Mouse (Mus musculus): ENCODE measurements around the gene Epha10. TPM values are rescaled to one million over a fixed set of nuclear protein-coding genes. Genes with fewer than 3 reads are reported as not detected.
"Not testable (repeated sequence)": the region's sequence is repeated elsewhere in the genome, so short reads cannot be mapped to it uniquely, and the experiment has no call there.

Epha10 gene
- polyA plus RNA-seq, 1 experiment from 2014 or later: 0.08 TPM

DNA sequence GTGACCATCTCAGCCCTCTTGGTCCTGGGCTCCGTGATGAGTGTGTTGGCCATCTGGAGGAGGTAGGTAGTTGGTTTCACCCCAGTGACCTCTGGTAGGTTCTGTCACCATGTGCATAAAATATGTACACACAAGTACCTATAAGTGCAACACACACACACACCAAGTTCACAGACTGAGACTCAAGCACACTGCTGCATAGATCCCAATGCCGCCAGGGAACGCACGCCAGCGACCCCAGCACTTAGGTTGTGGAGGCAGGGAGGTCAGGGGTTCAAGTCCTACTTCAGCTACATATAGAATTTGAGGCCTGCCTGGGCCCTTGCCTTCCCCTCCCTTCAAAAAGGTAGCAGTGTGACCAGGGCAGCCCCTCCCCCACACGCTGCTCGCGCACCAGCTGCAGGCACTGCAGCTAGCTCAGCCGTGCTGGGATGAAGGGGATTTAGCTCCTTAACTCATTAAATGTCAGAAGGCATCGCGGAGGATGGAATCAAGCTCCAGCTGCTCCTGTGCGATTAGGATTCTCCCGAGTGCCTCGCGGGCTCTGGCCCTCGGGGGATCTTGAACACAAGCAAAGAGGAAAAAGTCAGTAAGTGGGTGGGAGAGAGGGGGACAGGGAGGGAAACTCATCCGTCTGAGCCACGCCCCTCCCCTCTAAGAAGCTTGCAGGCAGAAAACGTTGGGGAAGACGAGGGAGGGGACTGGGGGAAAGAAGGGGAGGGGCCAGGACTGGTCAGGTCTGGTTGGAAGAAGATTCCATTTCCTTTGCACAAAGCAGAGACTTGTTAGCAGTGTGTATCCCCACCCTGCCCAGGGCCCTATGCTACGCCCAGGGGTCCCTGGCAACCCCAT is 25.5 kb downstream of the Epha10 start:
- no peaks in the 10 kb centered on the region for H3K9me3 ChIP-seq
- no peaks in the 10 kb centered on the region for H3K36me3 ChIP-seq
- peak overlapping the region; percentile 63; the same call in 1 of the 2 replicates for H3K27ac ChIP-seq
- peak overlapping the region; percentile 47 for H3K4me3 ChIP-seq
- 8% methylated on average over 21 of the region's 21 CpGs for WGBS
- no peak for DNase-seq (ENCODE audit: low spot score)
- peaks cover 23% of the 10 kb centered on the region for H3K4me1 ChIP-seq
- peaks cover 42% of the 10 kb centered on the region for H3K27me3 ChIP-seq (ENCODE audit: insufficient read depth, poor library complexity, severe bottlenecking)

DNA sequence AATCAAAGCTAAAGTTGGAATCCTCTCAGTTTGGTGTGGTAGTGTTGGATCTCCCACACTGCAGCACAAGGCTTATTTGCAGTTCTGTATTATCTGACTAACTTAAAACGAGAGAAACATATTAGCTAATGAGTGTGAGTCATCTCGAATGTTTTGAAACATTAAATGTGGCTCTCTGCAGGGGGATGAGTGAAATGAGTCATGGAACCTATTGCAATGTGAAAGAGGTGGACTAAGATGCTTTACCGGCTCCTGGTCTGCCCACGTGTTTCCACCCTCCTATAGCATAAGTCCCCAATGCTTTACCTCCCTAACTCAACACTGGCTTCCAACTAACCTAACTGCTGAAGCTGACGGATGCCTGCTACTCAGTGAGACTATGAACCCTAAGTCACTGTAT is 47.4 kb downstream of the Epha10 start:
- Histone ChIP-seq H3K9me3 (no peaks in the 10 kb centered on the region), H3K36me3 (peaks cover 79% of the 10 kb centered on the region), H3K27ac (no peak overlapping the region), H3K4me3 (no peak overlapping the region), H3K4me1 (no peaks in the 10 kb centered on the region), H3K27me3 (ENCODE audit: insufficient read depth, poor library complexity, severe bottlenecking) (no peaks in the 10 kb centered on the region)
- 93% methylated on average over 5 of the region's 5 CpGs for WGBS
- DNase-seq (ENCODE audit: low spot score): no peak

DNA sequence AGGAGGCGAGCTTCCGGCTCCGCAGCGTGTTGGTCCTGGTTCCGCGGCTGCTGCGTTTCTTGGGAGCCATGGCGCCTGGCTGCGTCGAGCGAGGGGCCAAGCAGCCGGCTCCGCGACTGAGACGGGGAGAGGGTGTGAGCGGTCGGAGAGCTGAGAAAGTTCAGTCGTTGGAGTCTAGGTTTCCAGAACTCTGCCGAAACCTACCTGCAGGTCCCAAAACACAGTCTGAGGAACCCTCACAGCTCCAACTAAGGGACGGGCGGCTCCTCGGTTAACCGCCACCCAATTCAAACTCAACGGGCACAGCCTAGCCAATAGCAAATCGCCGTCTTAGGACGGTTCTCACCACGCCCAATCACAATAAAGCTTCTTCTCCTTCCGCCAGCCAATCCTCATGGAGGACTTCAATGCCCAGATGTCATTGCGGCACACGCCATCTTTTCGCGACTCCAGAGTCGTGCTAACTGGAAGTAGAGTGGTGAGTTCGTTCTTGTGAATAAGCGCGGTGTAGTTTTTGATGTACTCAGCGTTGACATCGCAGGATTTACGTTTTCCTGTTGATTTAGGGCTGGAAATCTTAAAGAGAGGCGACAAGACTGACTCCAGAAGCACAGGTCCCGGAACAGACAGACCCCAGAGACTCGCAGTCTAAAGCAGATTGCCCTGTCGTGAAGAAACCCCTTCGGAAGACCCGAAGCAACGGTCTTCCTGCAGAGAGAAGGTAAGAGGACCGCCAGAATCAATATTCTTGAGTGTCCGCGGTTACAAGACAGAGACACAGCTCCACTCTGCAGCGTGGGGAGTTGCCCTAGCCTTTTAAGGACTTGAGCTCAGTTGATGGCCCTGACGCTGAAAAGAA is 56.1 kb downstream of the Epha10 start, which contains the start of gene 9930104L06Rik:
Gene 9930104L06Rik, plus strand, starts transcription at position 436 of the 859 bp plus-strand sequence.
- no peaks in the 10 kb centered on the region for H3K9me3 ChIP-seq
- peak within 1 kb of the TSS; percentile 94 for H3K27ac ChIP-seq
- peak within 1 kb of the TSS; percentile 96 for H3K4me3 ChIP-seq
- H3K36me3 ChIP-seq: peaks cover 29% of the 10 kb centered on the region
- no peaks in the 10 kb centered on the region for H3K27me3 ChIP-seq (ENCODE audit: insufficient read depth, poor library complexity, severe bottlenecking)
- DNase-seq (ENCODE audit: low spot score): peak; percentile 98
- peaks cover 14% of the 10 kb centered on the region for H3K4me1 ChIP-seq
- WGBS: under 1% methylated on average over 52 of the region's 52 CpGs

DNA sequence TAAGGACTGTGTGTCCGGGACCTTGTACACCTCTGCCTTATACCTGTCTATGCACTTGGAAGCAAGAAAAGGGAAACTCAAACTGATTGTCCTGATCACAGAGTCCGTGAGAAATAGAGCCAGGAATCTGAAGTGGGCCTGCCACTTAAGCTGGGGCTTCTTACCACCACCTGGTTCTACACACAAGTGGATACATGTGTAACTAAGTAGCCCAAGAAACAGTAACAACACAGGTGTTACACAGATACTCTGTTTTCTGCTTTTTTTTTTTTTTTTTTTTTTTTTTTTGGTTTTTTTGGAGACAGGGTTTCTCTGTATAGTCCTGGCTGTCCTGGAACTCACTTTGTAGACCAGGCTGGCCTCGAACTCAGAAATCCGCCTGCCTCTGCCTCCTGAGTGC is 58.5 kb downstream of the Epha10 start, which contains the start of gene Cdca8:
Gene Cdca8, minus strand, starts transcription at position 101 of the 400 bp plus-strand sequence.
- not testable (repeated sequence) for H3K27me3 ChIP-seq (ENCODE audit: insufficient read depth, poor library complexity, severe bottlenecking); H3K27ac ChIP-seq; H3K4me3 ChIP-seq; DNase-seq (ENCODE audit: low spot score); H3K9me3 ChIP-seq
- H3K36me3 ChIP-seq: peaks cover 38% of the 10 kb centered on the region
- 91% methylated on average over 4 of the region's 4 CpGs for WGBS
- peaks cover 14% of the 10 kb centered on the region for H3K4me1 ChIP-seq

DNA sequence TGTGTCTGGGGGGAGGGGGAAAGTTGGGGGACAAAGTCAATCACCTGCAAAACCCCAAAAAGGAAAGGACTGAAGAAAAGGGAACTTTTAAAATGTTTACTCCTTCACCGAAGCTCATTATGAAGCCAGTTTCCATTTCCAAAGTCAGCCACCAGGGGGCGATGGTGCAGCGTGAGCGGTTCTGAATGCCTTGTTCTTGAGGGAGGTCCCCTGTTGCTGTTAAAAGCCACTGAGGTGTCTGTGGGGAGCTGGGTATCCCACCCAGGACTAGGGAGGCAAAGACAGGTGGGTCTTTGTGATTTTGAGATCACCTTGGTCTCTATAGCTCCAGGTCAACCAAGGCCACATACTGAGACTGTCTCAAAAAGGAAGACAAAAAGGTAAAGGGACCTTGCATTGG is 62.3 kb downstream of the Epha10 start:
- Histone ChIP-seq H3K27ac (no peak overlapping the region), H3K27me3 (ENCODE audit: insufficient read depth, poor library complexity, severe bottlenecking) (no peaks in the 10 kb centered on the region), H3K9me3 (no peaks in the 10 kb centered on the region), H3K4me3 (no peak overlapping the region), H3K4me1 (peaks cover 1% of the 10 kb centered on the region), H3K36me3 (peaks cover 38% of the 10 kb centered on the region)
- peak; percentile 90 for DNase-seq (ENCODE audit: low spot score)
- WGBS: 8% methylated on average over 4 of the region's 4 CpGs

DNA sequence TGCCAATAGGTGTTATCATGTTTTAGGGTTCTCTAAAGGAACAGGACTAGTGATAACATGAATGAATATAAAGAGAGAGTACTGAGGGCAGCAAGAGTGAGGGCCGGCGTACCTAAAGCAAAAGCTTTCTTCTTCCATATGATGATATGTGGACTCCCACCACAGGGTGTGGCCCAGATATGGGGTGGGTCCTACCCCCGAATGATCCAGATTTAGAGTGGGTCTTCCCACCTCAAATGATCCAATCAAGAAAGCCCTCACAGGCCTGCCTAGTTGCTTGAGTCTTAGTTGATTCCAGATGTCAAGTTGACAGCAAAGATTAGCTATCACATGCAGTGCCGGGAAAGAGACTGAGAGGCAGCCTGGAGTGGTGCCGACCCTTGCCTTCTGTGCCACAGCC is 63.1 kb downstream of the Epha10 start:
- Histone ChIP-seq H3K4me3 (no peak overlapping the region), H3K27ac (no peak overlapping the region), H3K9me3 (no peaks in the 10 kb centered on the region), H3K27me3 (ENCODE audit: insufficient read depth, poor library complexity, severe bottlenecking) (peaks cover 4% of the 10 kb centered on the region; the same call in 1 of the 2 replicates), H3K4me1 (no peaks in the 10 kb centered on the region), H3K36me3 (peaks cover 33% of the 10 kb centered on the region)
- WGBS: 59% methylated on average over 5 of the region's 5 CpGs
- no peak for DNase-seq (ENCODE audit: low spot score)

DNA sequence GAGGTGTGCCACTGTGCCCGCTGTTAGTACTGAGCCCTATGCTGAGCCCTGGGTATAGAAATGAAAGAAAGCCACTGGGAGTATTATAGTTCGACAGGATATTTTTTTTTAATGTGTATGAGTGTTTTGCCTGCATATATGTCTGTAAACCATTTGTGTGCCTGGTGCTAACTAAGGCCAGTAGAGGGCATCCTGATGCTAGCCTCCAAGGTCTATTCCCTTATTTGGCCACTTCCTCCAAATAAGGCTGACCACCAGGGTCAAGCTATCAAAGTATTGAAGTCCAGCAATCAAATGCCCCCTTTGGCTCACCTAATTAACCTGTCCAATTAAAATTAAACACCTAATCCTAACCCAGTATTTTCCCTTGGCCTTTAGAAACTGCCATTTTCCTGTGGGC is 64.3 kb downstream of the Epha10 start:
- 47% methylated on average over 2 of the region's 2 CpGs for WGBS
- H3K36me3 ChIP-seq: peaks cover 23% of the 10 kb centered on the region
- no peak overlapping the region for H3K4me3 ChIP-seq
- no peaks in the 10 kb centered on the region for H3K9me3 ChIP-seq
- DNase-seq (ENCODE audit: low spot score): no peak
- H3K27me3 ChIP-seq (ENCODE audit: insufficient read depth, poor library complexity, severe bottlenecking): peaks cover 11% of the 10 kb centered on the region; the same call in 1 of the 2 replicates
- H3K4me1 ChIP-seq: no peaks in the 10 kb centered on the region
- H3K27ac ChIP-seq: no peak overlapping the region

DNA sequence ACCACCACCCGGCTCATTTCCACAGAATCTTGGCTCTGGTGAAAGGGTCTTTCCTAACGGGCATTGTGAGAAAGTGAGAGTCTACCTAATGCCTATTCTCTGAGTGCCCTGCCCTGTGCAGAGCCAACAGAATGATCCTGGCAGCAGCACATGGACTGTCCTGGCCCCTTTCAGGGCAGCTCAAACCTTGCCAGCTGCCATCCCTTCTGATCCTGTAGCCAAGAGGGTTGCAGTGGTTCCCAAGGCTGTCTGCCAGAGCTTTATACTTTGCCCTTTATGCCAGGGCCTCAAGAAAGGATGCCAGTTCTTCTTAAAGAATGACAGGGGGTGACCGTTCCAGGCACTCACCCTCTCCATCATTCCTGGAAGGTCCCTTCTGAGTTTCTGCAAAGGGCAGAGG is 68.8 kb downstream of the Epha10 start:
- Histone ChIP-seq H3K4me3 (no peak overlapping the region), H3K36me3 (no peaks in the 10 kb centered on the region), H3K27ac (no peak overlapping the region), H3K27me3 (ENCODE audit: insufficient read depth, poor library complexity, severe bottlenecking) (peaks cover 11% of the 10 kb centered on the region; the same call in 1 of the 2 replicates), H3K4me1 (no peaks in the 10 kb centered on the region), H3K9me3 (no peaks in the 10 kb centered on the region)
- WGBS: 83% methylated on average over 3 of the region's 3 CpGs
- DNase-seq (ENCODE audit: low spot score): no peak

DNA sequence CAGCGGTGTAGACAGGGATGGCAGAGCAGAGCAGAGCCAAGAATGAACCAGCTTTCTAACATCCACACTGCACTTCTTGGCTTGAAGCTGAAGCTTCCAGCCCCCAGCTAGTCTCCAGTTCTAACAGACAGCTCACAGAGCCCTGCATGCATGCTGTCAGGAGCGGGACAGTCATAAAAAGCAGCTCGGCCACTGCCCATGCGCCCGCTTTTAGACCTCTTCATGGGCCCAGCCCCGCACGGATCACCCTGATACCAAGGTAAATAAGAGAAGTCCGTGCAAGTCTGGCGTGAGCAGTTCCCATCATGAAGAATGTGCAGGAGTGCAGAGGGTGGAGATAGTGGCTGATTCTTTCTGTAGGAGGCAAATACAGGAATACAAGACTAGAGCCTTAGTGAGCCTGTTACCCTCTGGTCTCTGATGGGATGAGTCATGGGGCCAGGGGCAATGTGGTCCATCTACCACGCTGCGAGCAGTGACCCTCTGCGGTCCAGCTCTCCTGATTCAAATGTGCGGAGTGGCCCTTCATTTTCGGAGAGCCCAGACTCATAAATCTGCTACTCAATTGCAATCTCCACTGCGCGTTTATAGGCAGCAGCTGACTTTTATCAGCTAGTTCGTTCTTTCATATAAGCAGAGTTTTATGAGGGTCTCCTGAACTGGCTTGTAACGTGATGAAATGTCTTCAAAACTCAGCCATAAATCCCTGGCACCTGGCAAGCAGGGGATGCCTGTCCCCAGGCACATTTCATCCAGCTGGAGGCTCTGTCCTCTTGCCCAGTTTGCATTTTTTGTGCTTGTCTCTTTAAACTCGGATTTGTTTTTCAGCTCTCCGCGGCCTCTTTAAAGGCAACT is 69.7 kb downstream of the Epha10 start:
- no peak for DNase-seq (ENCODE audit: low spot score)
- 78% methylated on average over 21 of the region's 21 CpGs for WGBS
- Histone ChIP-seq H3K4me3 (no peak overlapping the region), H3K9me3 (no peaks in the 10 kb centered on the region), H3K4me1 (no peaks in the 10 kb centered on the region), H3K27ac (no peak overlapping the region), H3K36me3 (no peaks in the 10 kb centered on the region), H3K27me3 (ENCODE audit: insufficient read depth, poor library complexity, severe bottlenecking) (peaks cover 11% of the 10 kb centered on the region; the same call in 1 of the 2 replicates)

DNA sequence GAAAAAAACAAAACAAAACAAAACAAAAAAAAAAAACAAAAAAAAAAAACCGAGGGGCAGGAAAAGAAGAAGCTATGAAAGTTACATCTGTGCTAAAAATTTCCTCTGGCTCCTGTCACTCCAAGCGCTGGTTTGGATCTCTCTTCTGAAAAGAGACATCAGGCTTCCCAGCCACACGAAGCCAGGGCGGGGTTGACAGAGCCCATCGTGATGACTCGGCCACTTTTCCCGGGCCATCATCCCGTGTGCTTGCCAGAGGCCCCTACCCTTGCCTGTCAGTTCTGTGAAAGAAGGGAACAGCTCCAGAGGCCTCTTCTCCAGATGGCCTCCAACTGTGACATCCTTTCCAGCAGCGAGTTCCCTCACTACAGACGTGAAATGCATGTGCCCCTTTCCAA is 70.3 kb downstream of the Epha10 start:
- Histone ChIP-seq H3K9me3 (no peaks in the 10 kb centered on the region), H3K27me3 (ENCODE audit: insufficient read depth, poor library complexity, severe bottlenecking) (peaks cover 14% of the 10 kb centered on the region), H3K4me3 (no peak overlapping the region), H3K36me3 (no peaks in the 10 kb centered on the region), H3K4me1 (no peaks in the 10 kb centered on the region), H3K27ac (no peak overlapping the region)
- no peak for DNase-seq (ENCODE audit: low spot score)
- 40% methylated on average over 10 of the region's 10 CpGs for WGBS

DNA sequence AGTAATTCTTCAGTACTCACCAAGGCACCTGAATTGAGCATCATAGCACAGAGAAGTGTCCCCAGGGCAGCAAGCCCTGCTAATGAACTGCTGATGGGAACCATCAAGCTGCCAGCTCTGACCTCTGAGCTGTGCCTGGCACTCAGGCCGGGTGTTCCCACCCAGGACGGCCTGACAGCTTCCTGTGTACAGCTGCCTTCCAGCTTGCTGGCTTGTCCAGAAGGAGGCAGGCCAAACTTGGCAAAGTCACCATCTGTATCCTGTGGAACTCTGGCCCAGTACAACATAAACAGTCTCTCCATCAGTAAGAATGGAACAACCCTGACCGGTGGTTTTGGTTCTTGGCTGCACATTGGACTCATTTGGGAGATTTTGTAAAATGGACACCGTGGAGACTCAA is 72.8 kb downstream of the Epha10 start:
- Histone ChIP-seq H3K36me3 (no peaks in the 10 kb centered on the region), H3K9me3 (no peaks in the 10 kb centered on the region), H3K27ac (no peak overlapping the region), H3K4me3 (no peak overlapping the region), H3K4me1 (no peaks in the 10 kb centered on the region), H3K27me3 (ENCODE audit: insufficient read depth, poor library complexity, severe bottlenecking) (peaks cover 19% of the 10 kb centered on the region)
- WGBS: 55% methylated on average over 4 of the region's 4 CpGs
- DNase-seq (ENCODE audit: low spot score): no peak

DNA sequence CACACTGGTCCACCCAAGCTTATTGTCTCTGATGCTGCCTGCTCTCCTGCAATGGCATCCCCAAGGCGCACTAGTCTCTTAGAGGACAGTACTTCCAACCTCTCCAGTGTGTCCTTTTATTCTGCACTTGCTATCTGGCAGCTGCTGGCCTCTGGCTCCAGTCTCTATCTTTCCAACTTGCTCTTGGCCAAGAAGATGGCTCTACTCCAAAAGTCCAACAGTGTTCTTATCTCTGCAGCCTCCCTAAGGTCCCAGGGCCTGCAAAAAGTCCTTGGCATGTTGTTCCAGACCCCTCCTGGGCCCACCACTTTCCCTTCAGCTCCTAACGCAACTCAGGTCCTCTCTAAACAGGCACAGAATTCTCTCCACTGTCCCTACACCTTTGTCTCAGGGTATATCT is 76.6 kb downstream of the Epha10 start:
- Histone ChIP-seq H3K27me3 (ENCODE audit: insufficient read depth, poor library complexity, severe bottlenecking) (peaks cover 10% of the 10 kb centered on the region; the same call in 1 of the 2 replicates), H3K9me3 (no peaks in the 10 kb centered on the region), H3K4me1 (no peaks in the 10 kb centered on the region), H3K36me3 (no peaks in the 10 kb centered on the region), H3K4me3 (no peak overlapping the region), H3K27ac (no peak overlapping the region)
- 69% methylated on average over 2 of the region's 2 CpGs for WGBS
- no peak for DNase-seq (ENCODE audit: low spot score)

Measured in heart, embryonic 10.5 days (tissue).